Mouse (Mus musculus): Measurements from ENCODE around the gene F13b.

- TF ChIP-seq CTCF (IDR thresholded peaks at IDR 0.05; ENCODE audit: extremely low read depth, insufficient read depth, insufficient read length, insufficient replicate concordance) (no peak), POLR2A (IDR thresholded peaks at IDR 0.05; ENCODE audit: low read depth, low read length) (no peak)
Measured at GRCm38 (mm10) chr1:139454340-139455225, 46.9 kb upstream of the F13b start, which contains the start of gene Aspm.

Measured in spleen, adult 2 months (tissue).